Mouse (Mus musculus): ENCODE data around the gene Uba1y. TPM values are rescaled to one million over a fixed set of nuclear protein-coding genes. Genes with fewer than 3 reads are reported as not detected.
"Not testable (repeated sequence)": the region's sequence is repeated elsewhere in the genome, so short reads cannot be mapped to it uniquely, and the experiment has no call there.

The Uba1y gene
- not detected in 2 replicates for polyA plus RNA-seq (2012)

GRCm38 (mm10) chrY:818396-818795 lies at the start of gene Uba1y:
Gene Uba1y (plus strand): TSS chrY:818649.
- TF ChIP-seq GATA1 (IDR thresholded peaks at IDR 0.05; ENCODE audit: low read length): no peak

- TF ChIP-seq GATA1 (IDR thresholded peaks at IDR 0.05; ENCODE audit: low read length): not testable (repeated sequence)
These were observed 21.1 kb upstream of the Uba1y start, which contains the start of gene Zfy1 for GRCm38 (mm10) chrY:797309-797708. Gene Zfy1 (minus strand): TSS chrY:797409.

GRCm38 (mm10) chrY:808991-809661 lies 9.3 kb upstream of the Uba1y start:
- no peak for TF ChIP-seq GATA1 (IDR thresholded peaks at IDR 0.05; ENCODE audit: low read length)

- no peak for TF ChIP-seq GATA1 (IDR thresholded peaks at IDR 0.05; ENCODE audit: low read length)
These were observed 54.0 kb downstream of the Uba1y start for GRCm38 (mm10) chrY:872404-872803.

- TF ChIP-seq GATA1 (IDR thresholded peaks at IDR 0.05; ENCODE audit: low read length): no peak
These were observed 54.6 kb downstream of the Uba1y start for GRCm38 (mm10) chrY:872855-873549.

Other genes starting within 250 kb of the Uba1y start
- gene Zfy1, start 21.2 kb upstream of the Uba1y start, polyA plus RNA-seq (2012): not detected in 2 replicates
- gene Kdm5d, start 79.1 kb downstream of the Uba1y start, polyA plus RNA-seq (2012): not detected in 2 replicates
- gene Eif2s3y, start 191.9 kb downstream of the Uba1y start, polyA plus RNA-seq (2012): not detected in 2 replicates

All from G1E-ER4 (cell line).